Mouse (Mus musculus): ENCODE measurements around the gene Dlg2. TPM values are rescaled to one million over a fixed set of nuclear protein-coding genes. Genes with fewer than 3 reads are reported as not detected.

The Dlg2 gene
- polyA plus RNA-seq, 1 experiment from 2014 or later, result 6.3 TPM

- H3K4me3 ChIP-seq (ENCODE audit: low read depth, low read length), result no peak overlapping the region
- WGBS, result 34% methylated on average over 4 of the region's 4 CpGs
- ATAC-seq (replicated peaks; ENCODE audit: low FRiP score, low TSS enrichment, low read depth) (no peak), DNase-seq (ENCODE audit: low spot score) (no peak)
- H3K27ac ChIP-seq (ENCODE audit: low read depth), result no peak overlapping the region
- no peaks in the 10 kb centered on the region for H3K9me3 ChIP-seq (ENCODE audit: control insufficient read depth, low read length)
- H3K4me1 ChIP-seq (replicated peaks; ENCODE audit: control insufficient read depth, insufficient read depth, low read length), result no peaks in the 10 kb centered on the region
- H3K4me2 ChIP-seq (ENCODE audit: low read length), result no peak overlapping the region
- H3K36me3 ChIP-seq (ENCODE audit: control insufficient read depth, insufficient read depth, low read length), result no peaks in the 10 kb centered on the region
- no peaks in the 10 kb centered on the region for H3K27me3 ChIP-seq (replicated peaks; ENCODE audit: control insufficient read depth, insufficient read depth, low read length)
- no peak overlapping the region for H3K9ac ChIP-seq (ENCODE audit: low read length)
These were observed 1377.2 kb downstream of the Dlg2 start for GRCm38 (mm10) chr7:91853653-91854052.

- Histone ChIP-seq H3K36me3 (ENCODE audit: control insufficient read depth, insufficient read depth, low read length) (no peaks in the 10 kb centered on the region), H3K9ac (ENCODE audit: low read length) (no peak overlapping the region), H3K9me3 (ENCODE audit: control insufficient read depth, low read length) (no peaks in the 10 kb centered on the region), H3K4me3 (ENCODE audit: low read depth, low read length) (no peak overlapping the region), H3K4me2 (ENCODE audit: low read length) (no peak overlapping the region), H3K27me3 (replicated peaks; ENCODE audit: control insufficient read depth, insufficient read depth, low read length) (no peaks in the 10 kb centered on the region), H3K4me1 (replicated peaks; ENCODE audit: control insufficient read depth, insufficient read depth, low read length) (no peaks in the 10 kb centered on the region), H3K27ac (ENCODE audit: low read depth) (no peak overlapping the region)
- ATAC-seq (replicated peaks; ENCODE audit: low FRiP score, low TSS enrichment, low read depth) (no peak), DNase-seq (ENCODE audit: low spot score) (no peak)
- 57% methylated on average over 2 of the region's 2 CpGs for WGBS
These were observed 1380.5 kb downstream of the Dlg2 start for GRCm38 (mm10) chr7:91856931-91857330.

GRCm38 (mm10) chr7:91862806-91863531, 1386.5 kb downstream of the Dlg2 start:
- H3K4me1 ChIP-seq (replicated peaks; ENCODE audit: control insufficient read depth, insufficient read depth, low read length), result no peaks in the 10 kb centered on the region; the same call in 1 of the 2 replicates
- peak; percentile 60 for ATAC-seq (replicated peaks; ENCODE audit: low FRiP score, low TSS enrichment, low read depth)
- peak overlapping the region; percentile 43; the same call in 1 of the 2 replicates for H3K27ac ChIP-seq (ENCODE audit: low read depth)
- 29% methylated on average over 5 of the region's 5 CpGs for WGBS
- no peaks in the 10 kb centered on the region for H3K27me3 ChIP-seq (replicated peaks; ENCODE audit: control insufficient read depth, insufficient read depth, low read length)
- peak; percentile 52 for DNase-seq (ENCODE audit: low spot score)
- H3K9me3 ChIP-seq (ENCODE audit: control insufficient read depth, low read length), result no peaks in the 10 kb centered on the region
- H3K36me3 ChIP-seq (ENCODE audit: control insufficient read depth, insufficient read depth, low read length), result no peaks in the 10 kb centered on the region
- H3K9ac ChIP-seq (ENCODE audit: low read length), result no peak overlapping the region
- H3K4me3 ChIP-seq (ENCODE audit: low read depth, low read length), result no peak overlapping the region
- no peak overlapping the region for H3K4me2 ChIP-seq (ENCODE audit: low read length)

GRCm38 (mm10) chr7:91868919-91869318, 1392.4 kb downstream of the Dlg2 start:
- no peaks in the 10 kb centered on the region for H3K4me1 ChIP-seq (replicated peaks; ENCODE audit: control insufficient read depth, insufficient read depth, low read length)
- no peaks in the 10 kb centered on the region for H3K27me3 ChIP-seq (replicated peaks; ENCODE audit: control insufficient read depth, insufficient read depth, low read length)
- ATAC-seq (replicated peaks; ENCODE audit: low FRiP score, low TSS enrichment, low read depth), result no peak
- H3K27ac ChIP-seq (ENCODE audit: low read depth), result no peak overlapping the region
- 76% methylated on average over 1 of the region's 1 CpGs for WGBS
- no peaks in the 10 kb centered on the region for H3K9me3 ChIP-seq (ENCODE audit: control insufficient read depth, low read length)
- no peak overlapping the region for H3K4me3 ChIP-seq (ENCODE audit: low read depth, low read length)
- no peak for DNase-seq (ENCODE audit: low spot score)
- no peak overlapping the region for H3K4me2 ChIP-seq (ENCODE audit: low read length)
- no peak overlapping the region for H3K9ac ChIP-seq (ENCODE audit: low read length)
- H3K36me3 ChIP-seq (ENCODE audit: control insufficient read depth, insufficient read depth, low read length), result no peaks in the 10 kb centered on the region

GRCm38 (mm10) chr7:91876831-91877230, 1400.4 kb downstream of the Dlg2 start:
- ATAC-seq (replicated peaks; ENCODE audit: low FRiP score, low TSS enrichment, low read depth) (no peak), DNase-seq (ENCODE audit: low spot score) (no peak)
- H3K9ac ChIP-seq (ENCODE audit: low read length), result no peak overlapping the region
- no peak overlapping the region for H3K27ac ChIP-seq (ENCODE audit: low read depth)
- no peaks in the 10 kb centered on the region for H3K9me3 ChIP-seq (ENCODE audit: control insufficient read depth, low read length)
- 56% methylated on average over 1 of the region's 1 CpGs for WGBS
- no peaks in the 10 kb centered on the region for H3K4me1 ChIP-seq (replicated peaks; ENCODE audit: control insufficient read depth, insufficient read depth, low read length)
- H3K27me3 ChIP-seq (replicated peaks; ENCODE audit: control insufficient read depth, insufficient read depth, low read length), result no peaks in the 10 kb centered on the region
- H3K4me2 ChIP-seq (ENCODE audit: low read length), result no peak overlapping the region
- no peaks in the 10 kb centered on the region for H3K36me3 ChIP-seq (ENCODE audit: control insufficient read depth, insufficient read depth, low read length)
- no peak overlapping the region for H3K4me3 ChIP-seq (ENCODE audit: low read depth, low read length)

- Histone ChIP-seq H3K4me3 (ENCODE audit: low read depth, low read length) (no peak overlapping the region), H3K27ac (ENCODE audit: low read depth) (no peak overlapping the region), H3K4me1 (replicated peaks; ENCODE audit: control insufficient read depth, insufficient read depth, low read length) (no peaks in the 10 kb centered on the region), H3K27me3 (replicated peaks; ENCODE audit: control insufficient read depth, insufficient read depth, low read length) (no peaks in the 10 kb centered on the region), H3K4me2 (ENCODE audit: low read length) (no peak overlapping the region), H3K9me3 (ENCODE audit: control insufficient read depth, low read length) (no peaks in the 10 kb centered on the region), H3K36me3 (ENCODE audit: control insufficient read depth, insufficient read depth, low read length) (no peaks in the 10 kb centered on the region), H3K9ac (ENCODE audit: low read length) (no peak overlapping the region)
- no peak for DNase-seq (ENCODE audit: low spot score)
- no peak for ATAC-seq (replicated peaks; ENCODE audit: low FRiP score, low TSS enrichment, low read depth)
- WGBS, result 80% methylated on average over 2 of the region's 2 CpGs
These were observed 1401.3 kb downstream of the Dlg2 start for GRCm38 (mm10) chr7:91877804-91878203.

- no peak overlapping the region for H3K27ac ChIP-seq (ENCODE audit: low read depth)
- DNase-seq (ENCODE audit: low spot score), result no peak
- H3K4me2 ChIP-seq (ENCODE audit: low read length), result no peak overlapping the region
- H3K9ac ChIP-seq (ENCODE audit: low read length), result no peak overlapping the region
- WGBS, result 62% methylated on average over 10 of the region's 10 CpGs
- no peak for ATAC-seq (replicated peaks; ENCODE audit: low FRiP score, low TSS enrichment, low read depth)
- H3K9me3 ChIP-seq (ENCODE audit: control insufficient read depth, low read length), result no peaks in the 10 kb centered on the region
- H3K4me3 ChIP-seq (ENCODE audit: low read depth, low read length), result no peak overlapping the region
- H3K36me3 ChIP-seq (ENCODE audit: control insufficient read depth, insufficient read depth, low read length), result no peaks in the 10 kb centered on the region
- H3K4me1 ChIP-seq (replicated peaks; ENCODE audit: control insufficient read depth, insufficient read depth, low read length), result no peaks in the 10 kb centered on the region
- no peaks in the 10 kb centered on the region for H3K27me3 ChIP-seq (replicated peaks; ENCODE audit: control insufficient read depth, insufficient read depth, low read length)
These were observed 1409.9 kb downstream of the Dlg2 start for GRCm38 (mm10) chr7:91886336-91886735.

GRCm38 (mm10) chr7:91893991-91894390, 1417.5 kb downstream of the Dlg2 start:
- Histone ChIP-seq H3K36me3 (ENCODE audit: control insufficient read depth, insufficient read depth, low read length) (no peaks in the 10 kb centered on the region), H3K9me3 (ENCODE audit: control insufficient read depth, low read length) (no peaks in the 10 kb centered on the region), H3K4me1 (replicated peaks; ENCODE audit: control insufficient read depth, insufficient read depth, low read length) (no peaks in the 10 kb centered on the region), H3K27ac (ENCODE audit: low read depth) (no peak overlapping the region), H3K9ac (ENCODE audit: low read length) (no peak overlapping the region), H3K4me2 (ENCODE audit: low read length) (no peak overlapping the region), H3K27me3 (replicated peaks; ENCODE audit: control insufficient read depth, insufficient read depth, low read length) (no peaks in the 10 kb centered on the region), H3K4me3 (ENCODE audit: low read depth, low read length) (no peak overlapping the region)
- ATAC-seq (replicated peaks; ENCODE audit: low FRiP score, low TSS enrichment, low read depth) (no peak), DNase-seq (ENCODE audit: low spot score) (no peak)
- 52% methylated on average over 8 of the region's 8 CpGs for WGBS

- no peaks in the 10 kb centered on the region for H3K27me3 ChIP-seq (replicated peaks; ENCODE audit: control insufficient read depth, insufficient read depth, low read length)
- WGBS, result 9% methylated on average over 2 of the region's 2 CpGs
- H3K9me3 ChIP-seq (ENCODE audit: control insufficient read depth, low read length), result no peaks in the 10 kb centered on the region
- H3K9ac ChIP-seq (ENCODE audit: low read length), result no peak overlapping the region
- no peak overlapping the region for H3K4me2 ChIP-seq (ENCODE audit: low read length)
- ATAC-seq (replicated peaks; ENCODE audit: low FRiP score, low TSS enrichment, low read depth) (no peak), DNase-seq (ENCODE audit: low spot score) (no peak)
- no peaks in the 10 kb centered on the region for H3K4me1 ChIP-seq (replicated peaks; ENCODE audit: control insufficient read depth, insufficient read depth, low read length)
- no peaks in the 10 kb centered on the region for H3K36me3 ChIP-seq (ENCODE audit: control insufficient read depth, insufficient read depth, low read length)
- no peak overlapping the region for H3K27ac ChIP-seq (ENCODE audit: low read depth)
- H3K4me3 ChIP-seq (ENCODE audit: low read depth, low read length), result no peak overlapping the region
These were observed 1420.5 kb downstream of the Dlg2 start for GRCm38 (mm10) chr7:91896935-91897334.

All from intestine, embryonic 14.5 days (tissue).